Mouse (Mus musculus) C2C12 (cell line): ENCODE results near the gene Ttc41. TPM values are rescaled to one million over a fixed set of nuclear protein-coding genes. Genes with fewer than 3 reads are reported as not detected.

Experiments used
- H3K27me3 ChIP-seq: one replicate; pipeline ENCODE4 v1.6.1; 2011; ENCODE audit not compliant: control insufficient read depth, insufficient read depth, insufficient read length
- H3K36me3 ChIP-seq: one replicate; pipeline ENCODE4 v1.6.1; 2011; ENCODE audit not compliant: control insufficient read depth, insufficient read depth
- H3K4me3 ChIP-seq: one replicate; pipeline ENCODE4 v1.5.1; 2011; ENCODE audit warnings: mild to moderate bottlenecking, control low read depth; ENCODE audit not compliant: poor library complexity, insufficient read depth, severe bottlenecking
- H3K79me2 ChIP-seq: one replicate; pipeline ENCODE4 v1.6.1; 2011; ENCODE audit not compliant: control insufficient read depth, insufficient read depth
- H3K79me3 ChIP-seq: one replicate; pipeline ENCODE4 v1.6.1; 2011; ENCODE audit warnings: low read depth, control low read depth
- H3ac ChIP-seq: one replicate; pipeline ENCODE3; 2011; ENCODE audit warnings: low read depth; ENCODE audit not compliant: control insufficient read depth, insufficient read length
- CEBPB ChIP-seq: IDR thresholded peaks from one replicate; pipeline ENCODE4 v1.6.1; 2011; ENCODE audit warnings: low read depth, mild to moderate bottlenecking, control low read depth, moderate library complexity
- CTCF ChIP-seq: IDR thresholded peaks from one replicate; pipeline ENCODE4 v1.5.1; 2011; ENCODE audit not compliant: control insufficient read depth, insufficient read depth, insufficient read length
- FOSL1 ChIP-seq: IDR thresholded peaks from one replicate; pipeline ENCODE4 v1.8.0; 2011; ENCODE audit warnings: mild to moderate bottlenecking, low read length; ENCODE audit not compliant: poor library complexity, insufficient read depth, severe bottlenecking
- MAX ChIP-seq: IDR thresholded peaks from one replicate; pipeline ENCODE4 v1.6.1; 2011; ENCODE audit warnings: mild to moderate bottlenecking, control low read depth
- MYOD1 ChIP-seq: IDR thresholded peaks from one replicate; pipeline ENCODE4 v1.6.1; 2011; ENCODE audit warnings: low read depth; ENCODE audit not compliant: control insufficient read depth, insufficient read length
- MYOG ChIP-seq: IDR thresholded peaks from one replicate; pipeline ENCODE4 v1.6.1; 2011; ENCODE audit not compliant: control insufficient read depth, insufficient read length; ENCODE audit errors: extremely low read depth
- USF1 ChIP-seq: IDR thresholded peaks from one replicate; pipeline ENCODE4 v1.6.1; 2011; ENCODE audit warnings: low read depth, mild to moderate bottlenecking, control low read depth, moderate library complexity
- polyA plus RNA-seq: library from polyadenylated mRNA; unstranded; fragments of >200 nt; fragmentation: generic; extraction: Trizol; gene quantifications from one replicate; pipeline ENCODE4 v1.2.1, GENCODE M21; 2012; ENCODE audit warnings: missing spikeins

Gene Ttc41
- polyA plus RNA-seq, 1 experiment: 0.35 TPM

DNA sequence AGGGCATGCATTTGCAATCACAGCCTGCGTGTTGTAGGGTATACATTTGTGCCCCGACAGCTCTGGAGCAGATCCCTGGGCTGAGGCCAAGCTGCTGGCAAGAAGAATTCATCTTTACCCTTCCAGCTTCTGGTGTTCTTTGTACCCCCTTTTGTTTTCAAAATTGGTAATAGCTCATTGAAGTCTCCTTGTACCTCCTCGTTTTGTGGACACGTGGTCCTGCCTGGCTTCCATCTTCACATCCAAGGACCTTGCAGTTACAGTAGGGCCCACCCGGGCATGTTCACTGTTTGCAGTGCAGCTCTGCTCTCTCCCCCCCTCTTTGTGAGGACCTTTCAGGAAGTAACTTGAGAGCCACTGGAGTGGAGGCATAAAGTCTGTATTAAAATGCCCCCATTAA, 82.6 kb downstream of the Ttc41 start:
- peaks cover 93% of the 10 kb centered on the region for H3K79me3 ChIP-seq
- TF ChIP-seq MYOD1: no peak
- no peak for TF ChIP-seq CEBPB
- no peak for TF ChIP-seq MAX
- no peak for TF ChIP-seq MYOG
- TF ChIP-seq USF1: no peak
- TF ChIP-seq CTCF: no peak
- no peak for TF ChIP-seq FOSL1
- no peak overlapping the region for H3ac ChIP-seq

DNA sequence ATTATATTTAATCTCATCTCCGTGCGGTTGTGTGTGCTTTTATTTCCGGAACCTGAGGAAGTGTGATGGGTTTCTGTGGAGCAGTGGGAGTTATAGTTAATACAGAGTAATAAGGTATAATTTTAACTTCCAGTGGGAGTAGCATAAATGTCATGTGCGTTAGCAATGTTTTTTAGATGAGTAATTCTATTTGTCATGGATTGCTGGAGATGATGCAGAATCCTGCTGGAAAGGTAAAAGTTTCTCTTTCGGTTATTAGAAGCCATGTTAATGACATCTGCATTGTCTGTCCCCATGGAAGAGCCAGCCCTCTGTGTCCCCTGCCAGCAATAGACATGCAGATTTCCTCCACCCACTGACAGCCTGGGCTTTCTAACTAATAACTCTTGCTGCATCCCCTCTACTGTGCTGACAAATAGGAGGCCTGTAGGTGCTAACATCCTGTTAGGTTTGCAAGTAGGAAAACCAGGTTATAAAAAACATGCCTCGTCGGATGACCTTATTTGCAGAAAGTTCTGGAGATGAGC, 83.6 kb downstream of the Ttc41 start:
- TF ChIP-seq CEBPB (no peak), CTCF (no peak), MYOD1 (no peak), USF1 (no peak), MAX (no peak), FOSL1 (no peak), MYOG (no peak)
- H3K36me3 ChIP-seq: peaks cover 9% of the 10 kb centered on the region
- no peak overlapping the region for H3ac ChIP-seq

More for the DNA sequence above, 82.6 kb downstream of the Ttc41 start:
- Histone ChIP-seq H3K27me3 (no peaks in the 10 kb centered on the region), H3K36me3 (peaks cover 8% of the 10 kb centered on the region), H3K4me3 (no peak overlapping the region), H3K79me2 (peaks cover 99% of the 10 kb centered on the region)

DNA sequence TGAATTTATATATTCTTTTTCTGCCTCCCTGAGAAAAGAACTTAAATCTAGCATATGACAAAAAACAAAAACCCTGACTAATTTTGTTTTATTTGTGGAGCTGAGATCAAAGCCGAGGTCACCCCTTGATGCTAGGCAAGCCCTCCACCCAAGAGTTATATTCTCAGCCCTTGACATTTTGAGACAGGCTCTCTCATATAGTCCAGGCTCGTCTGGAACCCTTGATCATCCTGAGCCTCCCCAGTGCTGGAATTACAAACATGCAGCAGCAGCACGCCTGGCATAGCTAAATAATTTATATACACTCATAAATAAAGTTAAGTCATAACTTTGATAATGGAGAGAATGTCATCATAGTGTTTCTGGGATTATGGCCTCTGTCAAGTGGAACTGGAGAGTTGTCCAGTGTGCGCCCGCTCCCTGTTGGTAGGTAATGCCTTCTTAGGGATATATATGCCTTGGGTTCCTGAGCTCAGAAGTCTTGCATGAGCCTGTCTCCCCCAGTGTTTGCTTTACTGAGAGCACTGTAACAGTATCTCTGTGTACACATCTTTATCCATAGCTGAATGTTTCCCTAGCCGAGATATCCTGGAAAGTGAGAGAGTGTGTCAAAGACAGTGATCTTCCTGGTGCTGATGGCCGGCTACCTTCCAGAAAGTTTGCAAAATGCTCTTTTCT, 86.0 kb downstream of the Ttc41 start:
- TF ChIP-seq MYOD1: no peak
- no peak for TF ChIP-seq CTCF
- no peak for TF ChIP-seq CEBPB
- no peak for TF ChIP-seq MYOG
- no peak for TF ChIP-seq FOSL1
- TF ChIP-seq USF1: no peak

More for the DNA sequence above, 83.6 kb downstream of the Ttc41 start:
- H3K4me3 ChIP-seq: no peak overlapping the region
- peaks cover 93% of the 10 kb centered on the region for H3K79me3 ChIP-seq
- H3K27me3 ChIP-seq: no peaks in the 10 kb centered on the region
- H3K79me2 ChIP-seq: peaks cover 99% of the 10 kb centered on the region

DNA sequence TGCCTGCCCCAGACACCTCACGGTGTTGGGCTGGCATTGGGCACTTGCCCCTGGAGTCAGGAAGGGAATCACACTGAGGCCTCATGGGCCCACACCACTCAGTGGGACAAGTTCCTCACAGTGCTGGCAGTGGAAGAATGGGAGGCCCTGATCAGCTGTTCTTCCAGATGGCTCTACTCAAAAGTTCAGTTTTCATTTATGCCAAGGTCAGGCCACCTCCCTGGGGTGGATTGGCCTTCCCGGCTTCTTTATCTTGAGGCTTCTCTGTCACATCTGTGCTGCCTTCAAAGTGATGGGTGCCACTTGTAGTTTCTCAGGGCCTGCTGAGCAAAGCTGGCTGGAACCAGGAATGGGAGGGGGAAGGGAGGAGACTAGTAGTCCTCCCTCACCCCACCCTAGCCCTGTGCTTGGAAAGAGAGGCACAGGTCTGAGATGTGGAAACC, 87.9 kb downstream of the Ttc41 start:
- no peak overlapping the region for H3ac ChIP-seq
- peaks cover 17% of the 10 kb centered on the region for H3K36me3 ChIP-seq
- no peak for TF ChIP-seq CEBPB
- TF ChIP-seq USF1: no peak
- TF ChIP-seq MAX: no peak
- TF ChIP-seq MYOG: no peak
- no peak for TF ChIP-seq MYOD1
- TF ChIP-seq FOSL1: no peak
- no peak for TF ChIP-seq CTCF
- peaks cover 76% of the 10 kb centered on the region for H3K79me3 ChIP-seq
- H3K4me3 ChIP-seq: no peak overlapping the region
- no peaks in the 10 kb centered on the region for H3K27me3 ChIP-seq
- H3K79me2 ChIP-seq: peaks cover 81% of the 10 kb centered on the region

More for the DNA sequence above, 86.0 kb downstream of the Ttc41 start:
- H3K36me3 ChIP-seq: peaks cover 17% of the 10 kb centered on the region
- peaks cover 93% of the 10 kb centered on the region for H3K79me3 ChIP-seq
- H3K27me3 ChIP-seq: no peaks in the 10 kb centered on the region
- H3K4me3 ChIP-seq: no peak overlapping the region
- no peak overlapping the region for H3ac ChIP-seq
- peaks cover 99% of the 10 kb centered on the region for H3K79me2 ChIP-seq

DNA sequence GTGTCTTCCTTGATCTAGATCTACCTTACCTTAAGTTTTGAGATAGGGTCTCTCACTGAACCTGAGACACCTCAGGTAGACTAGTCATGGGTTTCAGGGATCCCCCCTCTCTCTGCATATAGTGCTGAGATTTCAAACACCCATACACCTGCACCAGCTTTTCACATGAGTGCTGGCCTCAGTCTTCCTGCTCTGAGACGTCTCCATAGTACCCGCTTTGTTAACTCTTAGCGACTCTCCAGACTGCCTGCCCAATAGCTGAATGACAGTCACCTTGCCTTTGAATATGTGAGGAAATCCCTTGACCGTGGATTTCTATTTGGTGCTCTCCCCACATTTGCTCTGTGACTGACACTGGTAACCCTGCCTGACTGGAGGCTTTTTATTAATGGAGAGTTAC, 88.6 kb downstream of the Ttc41 start:
- H3K27me3 ChIP-seq: no peaks in the 10 kb centered on the region
- peaks cover 69% of the 10 kb centered on the region for H3K79me3 ChIP-seq
- H3ac ChIP-seq: no peak overlapping the region
- H3K4me3 ChIP-seq: no peak overlapping the region
- TF ChIP-seq MAX (no peak), MYOG (no peak), FOSL1 (no peak), CEBPB (no peak), MYOD1 (no peak), CTCF (no peak), USF1 (no peak)
- peaks cover 17% of the 10 kb centered on the region for H3K36me3 ChIP-seq
- H3K79me2 ChIP-seq: peaks cover 74% of the 10 kb centered on the region
